Mouse (Mus musculus): Measurements from ENCODE around the gene Cers6.

DNA sequence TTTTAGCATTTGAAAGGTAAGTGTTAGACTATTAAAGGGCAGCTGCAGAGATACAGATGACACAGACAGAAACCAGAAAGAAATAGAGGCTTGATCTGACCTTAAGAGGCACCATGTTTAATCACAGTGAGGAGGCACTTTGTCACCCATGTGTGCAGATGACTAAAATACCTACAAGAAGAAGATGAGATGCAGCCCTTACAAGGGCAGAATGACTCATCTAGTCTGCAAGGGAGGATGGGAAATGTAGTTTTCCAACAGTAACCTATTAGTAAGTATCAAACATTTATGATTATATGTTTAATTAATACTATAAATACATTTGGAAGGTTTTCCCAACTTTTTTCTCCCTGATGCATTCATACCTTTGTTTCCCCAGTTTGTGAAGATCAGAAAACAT is 54.5 kb downstream of the Cers6 start:
- TF ChIP-seq CTCF (IDR thresholded peaks at IDR 0.05; ENCODE audit: low read depth) (no peak), EP300 (IDR thresholded peaks at IDR 0.05; ENCODE audit: low read depth) (no peak)

All from liver, embryonic 14.5 days (tissue).